Mouse (Mus musculus) heart, postnatal 0 days (tissue): ENCODE measurements around the gene Cd300lg.

Experiments used
- CTCF ChIP-seq: IDR thresholded peaks from 2 replicates; pipeline ENCODE4 v1.5.1; 2016; ENCODE audit warnings: antibody characterized with exemption, control low read depth, low read depth
- EP300 ChIP-seq: IDR thresholded peaks from 2 replicates; pipeline ENCODE4 v1.6.1; 2016; ENCODE audit warnings: antibody characterized with exemption, low read depth

- TF ChIP-seq CTCF (no peak), EP300 (no peak)
These were observed 31.4 kb downstream of the Cd300lg start for GRCm38 (mm10) chr11:102072729-102073128.
